Mouse (Mus musculus): ENCODE measurements at regions not wholly inside any gene's neighbourhood (a gene's known extent, or its start where the extent isn't known, plus 50 kb on each side); places are given as distances from the start of the nearest gene placed in this dataset.

GRCm38 (mm10) chr11:112649298-112649697, 132.7 kb upstream of the Sox9 start:
- TF ChIP-seq CTCF (IDR thresholded peaks at IDR 0.05; ENCODE audit: low read depth, low read length) (no peak), POLR2A (IDR thresholded peaks at IDR 0.05; ENCODE audit: extremely low read depth, insufficient read depth, low read length) (no peak)
